Mouse (Mus musculus) thymus, adult 2 months (tissue): ENCODE measurements around the gene Tram2. TPM values are rescaled to one million over a fixed set of nuclear protein-coding genes. Genes with fewer than 3 reads are reported as not detected.
A peak's percentile ranks its signal among the peaks of the same experiment; 100 is the strongest.

Experiments
- DNase-seq: peaks from one replicate; pipeline ENCODE4 v3.0.0; 2021
- H3K27ac ChIP-seq: fragments of 200-500 bp; 2 replicates; pipeline ENCODE4 v1.5.1; 2012; ENCODE audit warnings: low read length, control low read depth; ENCODE audit not compliant: control insufficient read depth, insufficient read depth
- H3K27me3 ChIP-seq: fragments of 200-500 bp; 2 replicates; pipeline ENCODE4 v1.6.1; 2012; ENCODE audit warnings: mild to moderate bottlenecking, low read length, moderate library complexity, mixed read lengths; ENCODE audit not compliant: control insufficient read depth, insufficient read depth
- H3K36me3 ChIP-seq: fragments of 200-500 bp; 2 replicates; pipeline ENCODE4 v1.6.1; 2012; ENCODE audit warnings: mild to moderate bottlenecking, low read length, moderate library complexity; ENCODE audit not compliant: control insufficient read depth, insufficient read depth
- H3K4me1 ChIP-seq: fragments of 200-500 bp; replicated peaks from 2 replicates; pipeline ENCODE4 v1.6.1; 2012; ENCODE audit warnings: low read length; ENCODE audit not compliant: control insufficient read depth, insufficient read depth
- H3K4me3 ChIP-seq: fragments of 200-500 bp; 2 replicates; pipeline ENCODE4 v1.5.1; 2012; ENCODE audit warnings: mild to moderate bottlenecking, low read length, control low read depth, moderate library complexity; ENCODE audit not compliant: control insufficient read depth, insufficient read depth
- CTCF ChIP-seq: fragments of 200-500 bp; IDR thresholded peaks from 2 replicates; pipeline ENCODE4 v1.5.1; 2012; ENCODE audit warnings: mild to moderate bottlenecking, control low read depth, low read length, moderate library complexity, borderline replicate concordance; ENCODE audit not compliant: control insufficient read depth, poor library complexity, insufficient read depth; ENCODE audit errors: extremely low read depth
- POLR2A ChIP-seq: fragments of 200-500 bp; IDR thresholded peaks from 2 replicates; pipeline ENCODE4 v1.6.1; 2012; ENCODE audit warnings: mild to moderate bottlenecking, low read length, control low read depth, moderate library complexity; ENCODE audit not compliant: control insufficient read depth, poor library complexity, insufficient read depth; ENCODE audit errors: extremely low read depth
- WGBS: fragments of 180-500 bp; shearing (Covaris S2); methylation state at CpG from one replicate; pipeline ENCODE4 v1.1.7; 2018; 5-methylcytosine and 5-hydroxymethylcytosine counted together
- polyA plus RNA-seq: library from polyadenylated mRNA; depleted of rRNA; stranded (reverse); fragments of >200 nt; gene quantifications from 2 replicates; pipeline ENCODE4 v1.2.3, GENCODE M21; 2012

The Tram2 gene
- polyA plus RNA-seq, 1 experiment: 9.2 TPM

- peaks cover 37% of the 10 kb centered on the region for H3K4me1 ChIP-seq
- H3K27ac ChIP-seq: no peak overlapping the region
- H3K27me3 ChIP-seq: no peaks in the 10 kb centered on the region
- TF ChIP-seq CTCF (no peak), POLR2A (no peak)
- no peaks in the 10 kb centered on the region for H3K36me3 ChIP-seq
- 87% methylated on average over 17 of the region's 17 CpGs for WGBS
- no peak overlapping the region for H3K4me3 ChIP-seq
- DNase-seq: no peak
These were observed 82.3 kb downstream of the Tram2 start for GRCm38 (mm10) chr1:20996603-20997327.

- H3K36me3 ChIP-seq: no peaks in the 10 kb centered on the region
- no peak overlapping the region for H3K4me3 ChIP-seq
- peaks cover 37% of the 10 kb centered on the region for H3K4me1 ChIP-seq
- 5% methylated on average over 7 of the region's 7 CpGs for WGBS
- H3K27ac ChIP-seq: peak overlapping the region; percentile 67
- H3K27me3 ChIP-seq: no peaks in the 10 kb centered on the region
- DNase-seq: peak; percentile 52
- peak; percentile 14; the same call in 1 of the 2 replicates for TF ChIP-seq CTCF
- no peak for TF ChIP-seq POLR2A
These were observed 83.6 kb downstream of the Tram2 start for GRCm38 (mm10) chr1:20995331-20995986.

DNA sequence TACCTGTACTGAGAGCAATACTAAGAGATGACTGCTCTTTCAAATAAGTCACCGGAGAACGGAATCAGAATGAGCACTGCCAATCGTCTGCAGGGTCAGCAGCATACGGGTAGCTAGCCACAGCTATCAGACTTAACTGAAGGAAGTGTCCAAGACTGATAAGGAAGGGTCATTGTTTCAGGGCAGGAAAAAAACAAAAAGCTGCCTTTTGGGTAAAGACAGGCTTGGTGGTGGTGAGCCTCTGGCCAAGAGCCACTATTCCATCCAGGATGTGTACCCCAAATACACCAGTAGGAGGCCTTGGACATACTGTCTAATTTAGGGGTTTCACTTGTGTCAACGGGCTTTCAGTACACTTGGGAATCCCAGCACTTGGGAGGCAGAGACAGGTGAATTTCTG is 84.7 kb downstream of the Tram2 start:
- no peak for DNase-seq
- Histone ChIP-seq H3K4me1 (peaks cover 37% of the 10 kb centered on the region), H3K36me3 (no peaks in the 10 kb centered on the region), H3K27me3 (no peaks in the 10 kb centered on the region), H3K4me3 (no peak overlapping the region), H3K27ac (no peak overlapping the region)
- 93% methylated on average over 5 of the region's 5 CpGs for WGBS
- TF ChIP-seq CTCF: no peak
- TF ChIP-seq POLR2A: no peak

DNA sequence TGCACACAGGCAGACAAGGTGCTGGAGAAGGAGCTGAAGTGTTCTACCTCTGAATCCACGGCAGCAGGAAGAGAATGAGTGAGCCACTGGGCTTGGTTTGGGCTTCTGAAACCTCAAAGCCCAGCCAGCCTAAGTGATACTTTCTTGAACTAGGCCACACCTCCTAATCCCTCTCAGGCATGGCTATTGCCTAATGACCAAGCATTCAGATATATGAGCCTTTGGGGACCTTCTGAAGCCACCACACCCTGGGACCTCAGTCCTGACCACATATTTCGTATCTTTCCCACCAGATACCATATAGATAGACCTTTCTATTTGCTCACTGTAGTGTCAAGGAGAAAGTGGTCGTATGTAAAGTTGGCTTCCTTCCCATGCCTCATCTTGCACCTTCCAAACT is 85.3 kb downstream of the Tram2 start:
- Histone ChIP-seq H3K27ac (0 out of 2 replicates have a peak overlapping the region, but pooled peaks have one; percentile 20), H3K36me3 (no peaks in the 10 kb centered on the region), H3K4me1 (peaks cover 37% of the 10 kb centered on the region), H3K4me3 (no peak overlapping the region), H3K27me3 (no peaks in the 10 kb centered on the region)
- TF ChIP-seq CTCF: no peak
- DNase-seq: no peak
- 63% methylated on average over 3 of the region's 3 CpGs for WGBS

- peaks cover 29% of the 10 kb centered on the region for H3K4me1 ChIP-seq
- no peak overlapping the region for H3K4me3 ChIP-seq
- TF ChIP-seq POLR2A: no peak
- no peak for TF ChIP-seq CTCF
- H3K27me3 ChIP-seq: no peaks in the 10 kb centered on the region
- H3K27ac ChIP-seq: no peak overlapping the region
- WGBS: 92% methylated on average over 11 of the region's 11 CpGs
- DNase-seq: no peak
- H3K36me3 ChIP-seq: no peaks in the 10 kb centered on the region
These were observed 89.5 kb downstream of the Tram2 start for GRCm38 (mm10) chr1:20989461-20990083.

DNA sequence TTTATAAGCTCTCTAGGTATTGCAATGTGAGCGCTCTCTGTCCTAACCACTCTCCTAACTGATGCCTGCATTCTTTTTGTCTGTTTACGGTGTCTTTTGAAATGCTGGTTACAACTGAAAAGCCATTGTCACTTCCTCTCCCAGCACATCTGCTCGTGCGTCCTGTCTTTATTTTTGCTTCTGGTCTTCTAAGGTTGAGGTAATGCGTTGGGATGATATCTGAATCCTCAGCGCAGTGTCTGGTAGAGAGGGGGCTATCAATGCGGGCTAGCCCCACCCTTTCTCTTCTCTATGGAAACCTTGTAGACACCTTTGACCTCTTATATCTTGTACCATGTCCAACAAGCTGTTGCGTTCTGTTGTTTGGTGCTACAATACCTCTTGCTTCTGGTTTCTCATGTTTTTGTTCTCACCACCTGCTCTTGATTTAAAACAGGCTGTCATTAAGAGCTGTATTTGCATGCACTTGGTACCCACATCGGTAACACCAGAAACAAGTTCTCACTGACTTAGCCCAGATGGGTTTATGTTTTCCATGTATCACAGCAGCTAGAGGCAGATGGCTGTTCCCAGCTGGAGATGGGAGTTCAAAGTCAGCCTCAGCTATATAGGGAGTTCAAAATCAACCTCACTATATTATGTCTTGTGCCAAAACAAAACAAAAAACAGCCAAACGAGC is 92.5 kb downstream of the Tram2 start:
- 13% methylated on average over 10 of the region's 10 CpGs for WGBS
- H3K36me3 ChIP-seq: no peaks in the 10 kb centered on the region
- no peaks in the 10 kb centered on the region for H3K27me3 ChIP-seq
- peak; percentile 32 for DNase-seq
- TF ChIP-seq POLR2A (no peak), CTCF (no peak)
- peaks cover 25% of the 10 kb centered on the region for H3K4me1 ChIP-seq
- peak overlapping the region; percentile 96 for H3K27ac ChIP-seq
- no peak overlapping the region for H3K4me3 ChIP-seq
